Mouse (Mus musculus) erythroblast, embryonic 14.5 days (primary cell): Measurements from ENCODE around the gene Chpt1.

Experiments
- GATA1 ChIP-seq: IDR thresholded peaks from 2 replicates; pipeline ENCODE4 v1.6.1; 2012; ENCODE audit warnings: low read length, inconsistent platforms, mixed read lengths
- TAL1 ChIP-seq: IDR thresholded peaks from 3 replicates; pipeline ENCODE4 v1.6.1; 2012; ENCODE audit warnings: low read length, inconsistent platforms, mixed read lengths

- TF ChIP-seq GATA1 (no peak), TAL1 (no peak)
Measured at GRCm38 (mm10) chr10:88404220-88404619, 99.7 kb downstream of the Chpt1 start.
